Mouse (Mus musculus) midbrain, postnatal 0 days (tissue): ENCODE measurements around the gene Rpl36al. TPM values are rescaled to one million over a fixed set of nuclear protein-coding genes. Genes with fewer than 3 reads are reported as not detected.

Experiments used
- ATAC-seq: fragments of 200-750 bp; cut with Nextera tagmentation; 2 replicates; pipeline ENCODE4 v1.8.0; 2017; ENCODE audit warnings: moderate number of reproducible peaks, mild to moderate bottlenecking, moderate TSS enrichment, moderate library complexity; ENCODE audit not compliant: low FRiP score
- DNase-seq: peaks from one replicate; pipeline ENCODE4 v3.0.0-alpha.2; 2015; ENCODE audit warnings: low spot score
- H3K27ac ChIP-seq: fragments of 300-500 bp; sonication (generic); 2 replicates; pipeline ENCODE4 v1.5.1; 2014; ENCODE audit warnings: low read depth, mild to moderate bottlenecking, low read length, mixed read lengths
- H3K27me3 ChIP-seq: fragments of 300-500 bp; sonication (generic); 2 replicates; pipeline ENCODE4 v1.6.1; 2014; ENCODE audit warnings: low read length, control low read depth, mixed read lengths; ENCODE audit not compliant: insufficient read depth
- H3K36me3 ChIP-seq: fragments of 300-500 bp; sonication (generic); 2 replicates; pipeline ENCODE4 v1.6.1; 2014; ENCODE audit warnings: low read length, control low read depth, mixed read lengths; ENCODE audit not compliant: insufficient read depth
- H3K4me1 ChIP-seq: fragments of 300-500 bp; sonication (generic); 2 replicates; pipeline ENCODE4 v1.6.1; 2014; ENCODE audit warnings: mild to moderate bottlenecking, control low read depth, antibody characterized with exemption, low read length, mixed read lengths; ENCODE audit not compliant: insufficient read depth
- H3K4me2 ChIP-seq: fragments of 300-500 bp; sonication (generic); 2 replicates; pipeline ENCODE4 v1.6.1; 2014; ENCODE audit warnings: low read depth, mild to moderate bottlenecking, low read length, mixed read lengths; ENCODE audit not compliant: poor library complexity, severe bottlenecking
- H3K4me3 ChIP-seq: fragments of 300-500 bp; sonication (generic); 2 replicates; pipeline ENCODE4 v1.5.1; 2014; ENCODE audit warnings: low read depth, mild to moderate bottlenecking, low read length, moderate library complexity
- H3K9ac ChIP-seq: fragments of 300-500 bp; sonication (generic); replicated peaks from 2 replicates; pipeline ENCODE4 v1.6.1; 2014; ENCODE audit warnings: mild to moderate bottlenecking, low read length, moderate library complexity, mixed read lengths; ENCODE audit not compliant: poor library complexity, severe bottlenecking
- H3K9me3 ChIP-seq: fragments of 300-500 bp; sonication (generic); 2 replicates; pipeline ENCODE4 v1.6.1; 2016; ENCODE audit warnings: low read length, control low read depth
- CTCF ChIP-seq: IDR thresholded peaks from 2 replicates; pipeline ENCODE4 v1.5.1; 2016; ENCODE audit warnings: antibody characterized with exemption, mild to moderate bottlenecking
- WGBS: fragments of 180-500 bp; shearing (Covaris S2); extraction: QIAGEN DNeasy Blood & Tissue Kit; methylation state at CpG from one replicate; pipeline ENCODE4 v1.1.7; 2014; 5-methylcytosine and 5-hydroxymethylcytosine counted together
- microRNA-seq: library from miRNA; unstranded; fragments of <30 nt; microRNA quantifications from one replicate; pipeline ENCODE4, GENCODE M21; 2016; ENCODE audit warnings: borderline number of aligned reads
- polyA plus RNA-seq: library from polyadenylated mRNA; unstranded; fragments of >200 nt; fragmentation: Nextera tagmentation; extraction: Ambion mirVana; gene quantifications from 2 replicates; pipeline ENCODE4 v1.2.1, GENCODE M21; 2015
- total RNA-seq: library from RNA; depleted of rRNA; stranded (reverse); fragments of >200 nt; gene quantifications from 2 replicates; pipeline ENCODE4 v1.2.3, GENCODE M21; 2014; rRNA removed

The Rpl36al gene
- total and polyA plus RNA-seq, 2 experiments from 2014 or later, result 117 to 392 TPM

DNA sequence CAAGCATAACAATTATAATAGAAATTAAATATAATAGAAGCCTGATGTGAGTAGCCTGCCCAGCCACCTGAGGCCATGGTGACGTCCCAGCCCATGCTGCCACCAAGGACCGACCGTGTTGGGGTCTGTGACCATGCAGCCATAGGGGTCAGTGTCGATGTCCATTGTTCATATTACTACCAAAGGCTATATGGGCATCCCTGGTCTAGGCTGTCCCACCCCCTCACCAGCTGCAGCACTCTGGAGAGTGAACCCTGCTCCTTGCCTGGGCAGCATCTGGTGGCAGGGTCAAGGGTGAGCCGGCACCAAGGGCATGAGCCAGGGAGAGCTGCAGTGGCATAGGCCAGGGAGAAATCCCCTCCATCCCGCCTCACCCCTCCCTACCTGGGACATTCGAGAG, 44.0 kb downstream of the Rpl36al start:
- H3K4me1 ChIP-seq, result no peaks in the 10 kb centered on the region
- H3K9ac ChIP-seq, result no peak overlapping the region
- ATAC-seq (no peak), DNase-seq (no peak)
- H3K36me3 ChIP-seq, result no peaks in the 10 kb centered on the region
- no peak for TF ChIP-seq CTCF
- H3K4me2 ChIP-seq, result no peak overlapping the region
- no peaks in the 10 kb centered on the region for H3K27me3 ChIP-seq
- 91% methylated on average over 7 of the region's 7 CpGs for WGBS
- H3K9me3 ChIP-seq, result no peaks in the 10 kb centered on the region
- no peak overlapping the region for H3K4me3 ChIP-seq
- no peak overlapping the region for H3K27ac ChIP-seq

DNA sequence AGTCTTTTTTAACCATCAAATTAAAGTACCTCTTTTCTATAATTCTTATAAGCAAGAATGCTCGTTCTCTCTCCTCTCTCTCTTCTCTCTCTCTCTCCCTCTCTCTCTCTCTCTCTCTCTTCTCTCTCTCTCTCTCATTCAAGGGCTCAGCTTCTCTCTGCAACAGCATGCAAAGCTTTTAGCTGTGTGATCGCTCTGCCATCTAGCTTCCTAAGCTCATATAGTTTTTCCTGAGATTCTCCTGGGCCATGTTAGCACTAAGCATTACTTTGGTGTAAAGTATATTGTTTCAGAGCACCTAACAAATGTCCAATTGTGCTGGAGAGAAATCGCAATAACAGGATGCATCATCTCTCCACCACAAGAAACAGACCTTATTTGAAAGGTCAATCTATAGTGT, 44.7 kb downstream of the Rpl36al start:
- Histone ChIP-seq H3K4me1 (no peaks in the 10 kb centered on the region), H3K4me3 (no peak overlapping the region), H3K9me3 (no peaks in the 10 kb centered on the region), H3K4me2 (no peak overlapping the region), H3K36me3 (no peaks in the 10 kb centered on the region), H3K27ac (no peak overlapping the region), H3K27me3 (no peaks in the 10 kb centered on the region), H3K9ac (no peak overlapping the region)
- peak; percentile 74 for TF ChIP-seq CTCF
- peak; percentile 54 for DNase-seq
- no peak for ATAC-seq
- WGBS, result 89% methylated on average over 3 of the region's 3 CpGs

Small RNAs within 50 kb of the gene (microRNA-seq; reads per million reads assigned to microRNA genes)
- gene Gm47287 (not detected), gene Gm47295 (1.3 reads per million)

Other genes with a start within 250 kb of the Rpl36al start
- 145 and 151 TPM in 2 replicates for gene Rps29, start 24.9 kb downstream of the Rpl36al start, total RNA-seq
- 1,280 and 1,361 TPM in 2 replicates for gene Rps29, start 24.9 kb downstream of the Rpl36al start, polyA plus RNA-seq
- gene Lrr1, start 15.3 kb downstream of the Rpl36al start, total RNA-seq, result 0.24 and 1.6 TPM in 2 replicates
- gene Lrr1, start 15.3 kb downstream of the Rpl36al start, polyA plus RNA-seq, result 1.2 and 1.3 TPM in 2 replicates
- 54.6 and 59.0 TPM in 2 replicates for gene Mgat2, start 74 bp upstream of the Rpl36al start, total RNA-seq
- 41.5 and 41.9 TPM in 2 replicates for gene Mgat2, start 74 bp upstream of the Rpl36al start, polyA plus RNA-seq
- 0.38 and 4.0 TPM in 2 replicates for gene Gm49383, start 13.0 kb upstream of the Rpl36al start, total RNA-seq
- gene Gm49383, start 13.0 kb upstream of the Rpl36al start, polyA plus RNA-seq, result 5.3 and 5.4 TPM in 2 replicates
- 5.0 and 6.1 TPM in 2 replicates for gene Dnaaf2, start 14.3 kb upstream of the Rpl36al start, total RNA-seq
- 8.0 and 9.4 TPM in 2 replicates for gene Dnaaf2, start 14.3 kb upstream of the Rpl36al start, polyA plus RNA-seq
- gene Gm49384, start 20.2 kb upstream of the Rpl36al start, total RNA-seq, result 1.2 TPM in 1 of 2 replicates, not detected in the other
- gene Gm49384, start 20.2 kb upstream of the Rpl36al start, polyA plus RNA-seq, result 2.5 and 2.9 TPM in 2 replicates
- 2.4 and 3.6 TPM in 2 replicates for gene Pole2, start 44.1 kb upstream of the Rpl36al start, total RNA-seq
- 1.4 TPM in 2 replicates for gene Pole2, start 44.1 kb upstream of the Rpl36al start, polyA plus RNA-seq
- 8.5 TPM in 2 replicates for gene Klhdc1, start 57.1 kb upstream of the Rpl36al start, total RNA-seq
- 18.1 and 25.6 TPM in 2 replicates for gene Klhdc1, start 57.1 kb upstream of the Rpl36al start, polyA plus RNA-seq
- 303 and 373 TPM in 2 replicates for gene Klhdc2, start 112.6 kb upstream of the Rpl36al start, total RNA-seq
- 259 and 266 TPM in 2 replicates for gene Klhdc2, start 112.6 kb upstream of the Rpl36al start, polyA plus RNA-seq
- 24.0 and 40.8 TPM in 2 replicates for gene Nemf, start 173.1 kb upstream of the Rpl36al start, total RNA-seq
- 63.9 and 69.6 TPM in 2 replicates for gene Nemf, start 173.1 kb upstream of the Rpl36al start, polyA plus RNA-seq
- gene Arf6, start 188.1 kb upstream of the Rpl36al start, total RNA-seq, result 122 TPM in 2 replicates
- 34.9 and 42.0 TPM in 2 replicates for gene Arf6, start 188.1 kb upstream of the Rpl36al start, polyA plus RNA-seq
- not detected in 2 replicates for gene Gm9887, start 188.4 kb upstream of the Rpl36al start, total RNA-seq
- 0.90 and 1.0 TPM in 2 replicates for gene Gm9887, start 188.4 kb upstream of the Rpl36al start, polyA plus RNA-seq